Mouse (Mus musculus) lung, postnatal 0 days (tissue): ENCODE measurements around the gene Nck1. TPM values are rescaled to one million over a fixed set of nuclear protein-coding genes. Genes with fewer than 3 reads are reported as not detected.

ENCODE experiments used
- ATAC-seq: fragments of 200-750 bp; cut with Nextera tagmentation; 2 replicates; pipeline ENCODE4 v1.8.0; 2017; ENCODE audit warnings: moderate library complexity
- DNase-seq: peaks from one replicate; pipeline ENCODE4 v3.0.0-alpha.2; 2016; ENCODE audit warnings: low spot score
- H3K27ac ChIP-seq: fragments of 300-500 bp; sonication (generic); 2 replicates; pipeline ENCODE4 v1.5.1; 2014; ENCODE audit warnings: antibody characterized with exemption, mild to moderate bottlenecking, low read length, mixed read lengths
- H3K27me3 ChIP-seq: fragments of 300-500 bp; sonication (generic); replicated peaks from 2 replicates; pipeline ENCODE4 v1.6.1; 2014; ENCODE audit warnings: low read length, mixed read lengths; ENCODE audit not compliant: insufficient read depth
- H3K36me3 ChIP-seq: fragments of 300-500 bp; sonication (generic); 2 replicates; pipeline ENCODE4 v1.6.1; 2014; ENCODE audit warnings: low read length, mixed read lengths; ENCODE audit not compliant: insufficient read depth
- H3K4me1 ChIP-seq: fragments of 300-500 bp; sonication (generic); 2 replicates; pipeline ENCODE4 v1.6.1; 2014; ENCODE audit warnings: antibody characterized with exemption, low read depth, low read length, mixed read lengths; ENCODE audit not compliant: insufficient read depth
- H3K4me2 ChIP-seq: fragments of 300-500 bp; sonication (generic); replicated peaks from 2 replicates; pipeline ENCODE4 v1.6.1; 2014; ENCODE audit warnings: low read depth, mild to moderate bottlenecking, low read length, moderate library complexity, mixed read lengths
- H3K4me3 ChIP-seq: fragments of 300-500 bp; sonication (generic); 2 replicates; pipeline ENCODE4 v1.5.1; 2014; ENCODE audit warnings: low read depth, low read length
- H3K9ac ChIP-seq: fragments of 300-500 bp; sonication (generic); replicated peaks from 2 replicates; pipeline ENCODE4 v1.6.1; 2014; ENCODE audit warnings: low read depth, mild to moderate bottlenecking
- H3K9me3 ChIP-seq: fragments of 300-500 bp; sonication (generic); 2 replicates; pipeline ENCODE4 v1.6.1; 2016; ENCODE audit warnings: low read length, mixed read lengths
- CTCF ChIP-seq: IDR thresholded peaks from 2 replicates; pipeline ENCODE4 v1.5.1; 2016; ENCODE audit warnings: antibody characterized with exemption, mild to moderate bottlenecking
- EP300 ChIP-seq: IDR thresholded peaks from 2 replicates; pipeline ENCODE4 v1.6.1; 2016; ENCODE audit warnings: antibody characterized with exemption, mild to moderate bottlenecking, control low read depth
- WGBS: fragments of 180-500 bp; shearing (Covaris S2); extraction: QIAGEN DNeasy Blood & Tissue Kit; methylation state at CpG from one replicate; pipeline ENCODE4 v1.1.7; 2014; 5-methylcytosine and 5-hydroxymethylcytosine counted together
- polyA plus RNA-seq: library from polyadenylated mRNA; unstranded; fragments of >200 nt; fragmentation: Nextera tagmentation; extraction: Ambion mirVana; gene quantifications from 2 replicates; pipeline ENCODE4 v1.2.1, GENCODE M21; 2015

The Nck1 gene
- polyA plus RNA-seq, 1 experiment from 2014 or later: 77.9 TPM

GRCm38 (mm10) chr9:100463771-100464170 lies 82.2 kb downstream of the Nck1 start:
- Histone ChIP-seq H3K27ac (no peak overlapping the region), H3K27me3 (no peaks in the 10 kb centered on the region), H3K4me3 (no peak overlapping the region), H3K36me3 (0 out of 2 replicates have a peak, but pooled peaks cover 1% of the 10 kb centered on the region), H3K9ac (no peak overlapping the region), H3K9me3 (no peaks in the 10 kb centered on the region), H3K4me1 (peaks cover 8% of the 10 kb centered on the region; the same call in 1 of the 2 replicates), H3K4me2 (no peak overlapping the region)
- WGBS: 40% methylated on average over 2 of the region's 2 CpGs
- ATAC-seq: no peak
- no peak for TF ChIP-seq CTCF
- no peak for TF ChIP-seq EP300
- DNase-seq: no peak

DNA sequence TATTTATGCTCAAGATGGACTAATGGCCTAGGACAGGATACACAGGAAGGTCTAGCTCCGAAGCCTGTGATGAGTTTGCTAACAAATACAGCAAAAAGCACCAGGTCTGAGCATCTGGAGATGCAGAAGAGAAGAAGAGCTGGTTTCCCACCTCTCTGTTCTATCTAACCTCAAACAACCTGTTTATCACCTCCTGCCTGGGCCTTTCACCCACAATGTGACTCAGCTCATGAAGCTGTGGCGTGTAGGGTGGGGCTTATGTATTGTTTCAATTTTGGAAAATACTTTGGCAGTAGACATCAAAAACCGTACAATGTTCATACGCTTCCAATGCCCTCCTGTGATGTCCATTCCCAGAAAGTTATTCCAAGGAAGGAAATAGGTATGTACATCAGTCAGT lies 83.8 kb downstream of the Nck1 start:
- Histone ChIP-seq H3K4me2 (no peak overlapping the region), H3K27me3 (no peaks in the 10 kb centered on the region), H3K4me3 (no peak overlapping the region), H3K4me1 (peaks cover 3% of the 10 kb centered on the region; the same call in 1 of the 2 replicates), H3K9me3 (no peaks in the 10 kb centered on the region), H3K27ac (0 out of 2 replicates have a peak overlapping the region, but pooled peaks have one; percentile 57), H3K9ac (no peak overlapping the region), H3K36me3 (0 out of 2 replicates have a peak, but pooled peaks cover 8% of the 10 kb centered on the region)
- 70% methylated on average over 4 of the region's 4 CpGs for WGBS
- DNase-seq (peak; percentile 17), ATAC-seq (peak; percentile 23; the same call in 1 of the 2 replicates)
- no peak for TF ChIP-seq CTCF

DNA sequence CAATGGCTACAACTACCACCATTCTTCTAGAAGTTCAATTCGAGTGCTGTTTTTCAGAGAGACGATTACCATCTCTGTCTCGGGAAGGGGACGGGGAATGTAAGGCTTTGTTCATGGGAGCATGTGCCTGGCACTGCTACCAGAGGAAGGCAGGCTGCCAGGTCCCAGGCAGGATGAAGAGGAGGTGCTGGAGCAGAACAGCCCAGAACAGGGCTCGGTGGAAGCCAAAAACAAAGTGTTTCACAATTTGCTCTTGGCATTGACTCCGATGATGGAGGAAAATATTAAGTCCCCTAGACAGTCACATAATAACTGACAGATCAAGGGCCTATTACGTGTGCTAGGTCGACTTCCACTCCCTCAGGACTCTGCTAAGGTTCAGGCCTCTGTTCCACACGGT lies 84.3 kb downstream of the Nck1 start:
- 41% methylated on average over 9 of the region's 9 CpGs for WGBS

GRCm38 (mm10) chr9:100460203-100460602 lies 85.7 kb downstream of the Nck1 start:
- TF ChIP-seq CTCF (no peak), EP300 (no peak)
- 87% methylated on average over 9 of the region's 9 CpGs for WGBS
- no peak for ATAC-seq

More for the DNA sequence above, 84.3 kb downstream of the Nck1 start:
- Histone ChIP-seq H3K27ac (peak overlapping the region; percentile 57), H3K9ac (no peak overlapping the region), H3K27me3 (no peaks in the 10 kb centered on the region), H3K4me2 (no peak overlapping the region), H3K36me3 (0 out of 2 replicates have a peak, but pooled peaks cover 8% of the 10 kb centered on the region), H3K4me3 (no peak overlapping the region), H3K9me3 (no peaks in the 10 kb centered on the region), H3K4me1 (no peaks in the 10 kb centered on the region)
- ATAC-seq (peak; percentile 82), DNase-seq (peak; percentile 73)
- TF ChIP-seq EP300: no peak
- no peak for TF ChIP-seq CTCF

DNA sequence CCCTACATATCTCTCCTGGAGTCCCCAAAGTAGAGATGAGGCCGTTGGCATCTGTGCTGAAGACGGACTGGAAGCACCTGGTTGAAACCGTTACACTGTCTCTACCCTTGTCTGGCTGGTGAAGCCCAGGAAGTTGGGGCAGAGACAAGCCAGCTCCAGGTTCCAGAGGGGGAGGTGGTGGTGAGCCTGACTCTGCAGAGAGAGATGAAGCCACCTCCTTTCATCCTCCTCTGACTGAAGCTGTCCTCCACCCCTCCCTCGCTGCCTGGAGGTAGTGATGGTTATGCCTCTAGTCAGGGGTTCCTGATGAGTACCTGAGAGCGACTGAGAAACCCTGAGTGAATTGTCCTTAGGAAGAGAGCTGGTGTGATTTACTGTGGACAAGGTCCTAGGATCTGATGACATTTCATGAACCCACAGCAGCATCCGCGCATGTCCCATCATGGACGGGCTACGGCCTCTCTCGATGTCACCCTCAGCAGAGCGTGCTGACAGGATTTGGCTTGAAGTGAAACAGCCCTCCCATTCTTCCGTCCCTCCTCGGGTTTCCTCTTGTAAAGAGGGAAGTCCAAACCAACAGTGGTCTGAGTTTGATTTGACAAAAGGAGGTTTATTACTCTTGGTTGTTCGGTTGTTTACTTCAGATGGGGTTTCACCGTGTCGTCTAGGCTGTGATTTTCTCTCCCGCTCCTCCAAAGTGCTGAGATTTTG lies 87.8 kb downstream of the Nck1 start:
- no peaks in the 10 kb centered on the region for H3K9me3 ChIP-seq
- TF ChIP-seq CTCF (no peak), EP300 (no peak)
- H3K4me2 ChIP-seq: no peak overlapping the region
- ATAC-seq: no peak
- no peak overlapping the region for H3K9ac ChIP-seq
- 0 out of 2 replicates have a peak, but pooled peaks cover 8% of the 10 kb centered on the region for H3K36me3 ChIP-seq
- no peaks in the 10 kb centered on the region for H3K27me3 ChIP-seq
- H3K4me1 ChIP-seq: peaks cover 4% of the 10 kb centered on the region; the same call in 1 of the 2 replicates
- WGBS: 78% methylated on average over 17 of the region's 17 CpGs
- no peak overlapping the region for H3K27ac ChIP-seq
- no peak overlapping the region for H3K4me3 ChIP-seq
- no peak for DNase-seq

More at GRCm38 (mm10) chr9:100460203-100460602, 85.7 kb downstream of the Nck1 start:
- Histone ChIP-seq H3K9me3 (no peaks in the 10 kb centered on the region), H3K4me2 (no peak overlapping the region), H3K27ac (no peak overlapping the region), H3K27me3 (no peaks in the 10 kb centered on the region), H3K36me3 (0 out of 2 replicates have a peak, but pooled peaks cover 8% of the 10 kb centered on the region), H3K4me1 (no peaks in the 10 kb centered on the region), H3K4me3 (no peak overlapping the region), H3K9ac (no peak overlapping the region)
- DNase-seq: no peak

- Histone ChIP-seq H3K27ac (no peak overlapping the region), H3K9me3 (no peaks in the 10 kb centered on the region), H3K4me1 (peaks cover 8% of the 10 kb centered on the region; the same call in 1 of the 2 replicates), H3K36me3 (0 out of 2 replicates have a peak, but pooled peaks cover 8% of the 10 kb centered on the region), H3K27me3 (no peaks in the 10 kb centered on the region), H3K4me2 (peak overlapping the region; percentile 55), H3K4me3 (peak overlapping the region; percentile 37), H3K9ac (no peak overlapping the region)
- ATAC-seq: no peak
- no peak for TF ChIP-seq EP300
- DNase-seq: no peak
- WGBS: 9% methylated on average over 9 of the region's 9 CpGs
Observed at GRCm38 (mm10) chr9:100454664-100454993, 91.3 kb downstream of the Nck1 start.
